Mouse (Mus musculus): Measurements from ENCODE around the gene Hes2.

DNA sequence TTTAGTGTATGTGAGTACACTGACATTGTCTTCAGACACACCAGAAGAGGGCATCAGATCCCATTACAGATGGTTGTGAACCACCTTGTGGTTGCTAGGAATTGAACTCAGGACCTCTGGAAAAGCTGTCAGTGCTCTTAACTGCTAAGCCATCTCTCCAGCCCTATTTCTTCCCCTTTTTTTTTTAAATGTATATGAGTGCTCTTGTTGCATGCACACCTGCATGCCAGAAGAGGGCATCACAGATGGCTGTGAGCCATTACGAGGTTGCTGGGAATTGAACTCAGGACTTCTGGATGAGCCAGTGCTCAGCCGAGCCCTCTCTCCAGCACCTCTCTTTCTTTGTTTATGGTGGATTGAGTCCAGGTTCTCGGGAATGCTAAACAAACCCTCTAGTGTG lies 49.2 kb upstream of the Hes2 start:
- no peak for TF ChIP-seq CTCF (IDR thresholded peaks at IDR 0.05; ENCODE audit: extremely low read depth, insufficient read depth, insufficient read length, insufficient replicate concordance)
- TF ChIP-seq POLR2A (IDR thresholded peaks at IDR 0.05; ENCODE audit: low read depth, low read length), result no peak
